Mouse (Mus musculus): ENCODE measurements around the gene Btnl10. TPM values are rescaled to one million over a fixed set of nuclear protein-coding genes. Genes with fewer than 3 reads are reported as not detected.

Gene Btnl10
- polyA plus RNA-seq (2012; rRNA removed; ENCODE audit: low replicate concordance): not detected in 2 replicates

DNA sequence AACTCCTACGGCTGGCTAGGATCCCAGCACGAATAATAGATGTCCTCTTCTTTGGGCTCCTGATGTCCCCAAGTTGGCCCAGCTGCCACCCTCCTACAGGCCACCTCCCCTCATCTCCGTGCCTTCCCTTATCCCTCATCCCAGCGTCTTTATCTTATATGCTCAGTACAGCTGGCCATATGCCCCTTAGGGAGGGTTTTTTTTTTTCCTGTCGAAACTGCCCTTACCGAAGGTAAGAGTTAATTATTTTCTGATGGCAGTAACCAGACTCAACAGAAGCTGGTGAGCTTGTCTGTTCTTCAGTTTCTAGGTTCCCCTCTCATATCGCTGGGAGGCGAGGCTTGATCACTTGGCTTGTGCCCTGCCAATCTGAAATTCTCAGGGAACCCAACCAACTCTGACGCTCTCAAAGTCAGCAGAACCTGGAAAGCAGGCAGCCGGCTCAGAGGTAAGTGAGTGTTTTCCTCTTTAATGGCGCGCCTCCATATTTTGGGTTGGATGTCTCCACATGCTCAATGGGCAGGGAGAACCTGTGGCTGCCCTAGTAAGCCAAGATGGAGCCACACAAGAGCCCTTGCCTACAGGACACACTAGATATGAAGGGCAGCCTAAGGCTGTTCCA, at the start of gene Btnl10:
Btnl10 (plus strand) TSS at position 164 of the 622 bp plus-strand sequence.

DNA sequence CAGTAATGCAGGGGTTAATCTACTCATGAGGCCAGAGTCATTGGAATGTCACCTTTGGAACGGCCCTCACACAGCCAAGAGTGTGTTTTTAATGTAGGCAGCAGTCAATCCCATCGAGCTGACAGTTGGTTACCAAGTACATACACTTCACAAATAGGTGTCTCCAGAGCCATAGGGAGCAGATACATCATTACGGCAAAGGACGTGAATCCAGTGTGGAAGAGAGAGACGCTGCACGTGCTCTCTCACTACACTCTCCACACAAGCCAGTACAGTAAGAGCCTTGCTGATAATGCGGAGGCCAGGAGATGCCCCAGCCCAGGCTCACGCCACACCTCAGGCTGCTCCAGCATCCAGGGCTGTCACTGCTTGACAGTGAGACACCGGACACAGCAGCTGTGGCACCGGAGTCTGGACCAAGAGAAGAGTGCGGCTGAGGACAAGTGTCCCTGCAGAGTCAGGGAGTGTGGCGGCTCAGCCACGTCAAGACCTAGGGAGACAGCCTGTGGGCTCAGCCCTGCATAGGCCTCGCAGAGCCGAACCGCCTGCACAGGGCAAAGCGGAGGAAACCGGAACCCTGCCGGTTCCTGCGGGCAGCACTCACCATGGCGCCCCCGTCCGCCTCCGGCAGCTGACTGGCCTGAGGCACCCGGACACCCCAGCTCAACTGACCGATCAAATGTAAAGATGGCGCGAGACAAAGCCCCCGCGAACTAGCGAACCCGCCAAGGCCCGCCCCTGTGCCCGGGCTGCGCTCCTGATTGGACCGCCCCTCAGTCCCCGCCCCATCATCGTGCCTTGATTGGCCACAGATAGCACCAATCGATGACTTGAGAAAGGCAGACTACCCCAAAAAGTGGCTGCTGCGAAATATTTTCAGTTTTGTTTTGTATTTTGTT, 13.9 kb upstream of the Btnl10 start, which contains the start of gene Zfp39:
Zfp39 (minus strand) TSS at position 715 of the 899 bp plus-strand sequence.

DNA sequence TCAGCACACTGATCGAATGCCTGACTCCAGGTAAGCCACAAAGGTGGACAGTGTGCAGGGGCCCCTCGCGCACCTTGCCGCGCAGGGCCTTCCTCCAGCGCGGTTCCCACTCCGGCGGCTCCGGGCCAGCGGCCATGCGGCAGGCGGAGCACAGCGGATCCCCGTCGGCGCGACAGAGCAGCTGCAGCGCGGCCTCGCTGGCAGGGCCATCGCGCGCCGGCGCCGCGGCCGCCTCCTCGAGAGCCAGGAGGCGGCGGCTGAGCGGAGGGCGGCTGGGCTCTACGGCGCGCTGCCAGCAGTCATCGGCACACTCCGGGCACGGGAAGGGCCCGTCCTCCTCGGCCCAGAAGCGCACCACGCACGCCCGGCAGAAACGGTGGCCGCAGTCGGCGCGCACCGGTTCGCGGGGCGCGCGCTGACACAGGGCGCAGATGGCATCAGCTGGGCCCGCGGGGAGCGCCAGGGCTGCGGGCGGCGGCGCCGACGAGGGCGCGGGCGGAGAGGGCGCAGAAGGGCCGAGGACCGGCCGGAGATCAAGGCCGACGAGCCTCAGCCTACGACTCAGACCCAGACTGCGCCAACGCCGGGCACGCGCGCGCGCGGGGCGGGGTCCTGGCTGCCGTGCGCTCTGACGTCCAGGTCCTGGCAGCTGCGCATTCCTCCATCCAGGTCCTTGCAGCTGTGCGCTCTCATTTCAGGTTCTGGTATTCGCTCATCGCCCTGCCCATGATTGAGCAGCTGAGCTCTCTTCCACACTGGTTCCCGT, 20.8 kb downstream of the Btnl10 start, which contains the start of gene Rnf187:
Rnf187 (minus strand) TSS at position 595 of the 766 bp plus-strand sequence.

GRCm38 (mm10) chr11:58948542-58949479, 31.1 kb downstream of the Btnl10 start, which contains the start of gene Hist3h2ba:
Gene Hist3h2ba, plus strand, starts transcription at chr11:58948920.

DNA sequence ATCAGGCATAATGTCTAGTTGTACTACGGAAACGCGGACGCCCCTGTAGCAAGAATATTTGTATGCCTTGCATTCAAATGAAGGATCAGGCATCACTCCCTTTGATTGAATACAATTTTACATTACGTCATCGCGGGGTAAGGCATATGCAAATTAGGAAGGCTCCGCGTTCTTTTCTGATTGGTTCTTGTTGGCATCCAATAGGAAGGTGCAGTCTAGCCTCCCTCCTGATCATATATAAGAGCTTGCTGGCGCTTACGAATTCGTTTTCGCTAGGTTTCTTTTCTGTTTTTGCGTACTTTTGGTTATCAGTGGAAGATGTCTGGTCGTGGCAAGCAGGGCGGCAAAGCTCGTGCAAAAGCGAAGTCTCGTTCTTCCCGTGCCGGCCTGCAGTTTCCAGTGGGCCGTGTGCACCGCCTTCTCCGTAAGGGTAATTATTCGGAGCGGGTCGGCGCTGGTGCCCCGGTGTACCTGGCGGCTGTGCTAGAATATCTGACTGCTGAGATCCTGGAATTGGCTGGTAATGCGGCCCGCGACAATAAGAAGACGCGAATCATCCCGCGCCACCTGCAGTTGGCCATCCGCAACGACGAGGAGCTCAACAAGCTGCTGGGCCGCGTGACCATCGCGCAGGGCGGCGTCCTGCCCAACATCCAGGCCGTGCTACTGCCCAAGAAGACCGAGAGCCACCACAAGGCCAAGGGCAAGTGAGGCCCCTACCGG, 36.9 kb downstream of the Btnl10 start, which contains the start of the genes Hist3h2a and Trim17:
Hist3h2a (plus strand) TSS at position 266 of the 723 bp plus-strand sequence.
Trim17 (plus strand) TSS at position 266 of the 723 bp plus-strand sequence.

Other genes with a start within 250 kb of the Btnl10 start
- not detected in 2 replicates for gene Olfr320, start 236.8 kb upstream of the Btnl10 start, polyA plus RNA-seq (2012; rRNA removed; ENCODE audit: low replicate concordance)
- gene Olfr319, start 218.7 kb upstream of the Btnl10 start, polyA plus RNA-seq (2012; rRNA removed; ENCODE audit: low replicate concordance): not detected in 2 replicates
- gene Olfr318, start 193.9 kb upstream of the Btnl10 start, polyA plus RNA-seq (2012; rRNA removed; ENCODE audit: low replicate concordance): not detected in 2 replicates
- not detected in 2 replicates for gene Olfr317, start 178.7 kb upstream of the Btnl10 start, polyA plus RNA-seq (2012; rRNA removed; ENCODE audit: low replicate concordance)
- gene Olfr316, start 165.2 kb upstream of the Btnl10 start, polyA plus RNA-seq (2012; rRNA removed; ENCODE audit: low replicate concordance): not detected in 2 replicates
- not detected in 2 replicates for gene Olfr315, start 144.7 kb upstream of the Btnl10 start, polyA plus RNA-seq (2012; rRNA removed; ENCODE audit: low replicate concordance)
- not detected in 2 replicates for gene Olfr314, start 135.0 kb upstream of the Btnl10 start, polyA plus RNA-seq (2012; rRNA removed; ENCODE audit: low replicate concordance)
- 0.37 and 2.4 TPM in 2 replicates for gene Fam183b, start 115.9 kb upstream of the Btnl10 start, polyA plus RNA-seq (2012; rRNA removed; ENCODE audit: low replicate concordance)
- not detected in 2 replicates for gene Olfr313, start 102.9 kb upstream of the Btnl10 start, polyA plus RNA-seq (2012; rRNA removed; ENCODE audit: low replicate concordance)
- gene Olfr312, start 88.7 kb upstream of the Btnl10 start, polyA plus RNA-seq (2012; rRNA removed; ENCODE audit: low replicate concordance): not detected in 2 replicates
- not detected in 2 replicates for gene Olfr311, start 78.7 kb upstream of the Btnl10 start, polyA plus RNA-seq (2012; rRNA removed; ENCODE audit: low replicate concordance)
- 4.3 and 5.5 TPM in 2 replicates for gene Gm12258, start 70.8 kb upstream of the Btnl10 start, polyA plus RNA-seq (2012; rRNA removed; ENCODE audit: low replicate concordance)
- 4.6 and 5.1 TPM in 2 replicates for gene 2810021J22Rik, start 50.7 kb upstream of the Btnl10 start, polyA plus RNA-seq (2012; rRNA removed; ENCODE audit: low replicate concordance)
- gene Zfp39, start 13.7 kb upstream of the Btnl10 start, polyA plus RNA-seq (2012; rRNA removed; ENCODE audit: low replicate concordance): 1.4 and 2.0 TPM in 2 replicates
- 169 and 254 TPM in 2 replicates for gene Rnf187, start 21.0 kb downstream of the Btnl10 start, polyA plus RNA-seq (2012; rRNA removed; ENCODE audit: low replicate concordance)
- 0.99 and 6.7 TPM in 2 replicates for gene Hist3h2ba, start 31.0 kb downstream of the Btnl10 start, polyA plus RNA-seq (2012; rRNA removed; ENCODE audit: low replicate concordance)
- gene Hist3h2a, start 36.8 kb downstream of the Btnl10 start, polyA plus RNA-seq (2012; rRNA removed; ENCODE audit: low replicate concordance): 13.4 and 31.4 TPM in 2 replicates
- 0.36 and 0.82 TPM in 2 replicates for gene Trim17, start 36.8 kb downstream of the Btnl10 start, polyA plus RNA-seq (2012; rRNA removed; ENCODE audit: low replicate concordance)
- 18.3 and 30.5 TPM in 2 replicates for gene Trim11, start 60.2 kb downstream of the Btnl10 start, polyA plus RNA-seq (2012; rRNA removed; ENCODE audit: low replicate concordance)
- gene Obscn, start 218.5 kb downstream of the Btnl10 start, polyA plus RNA-seq (2012; rRNA removed; ENCODE audit: low replicate concordance): 0.06 and 0.53 TPM in 2 replicates
- 6.4 and 6.9 TPM in 2 replicates for gene Iba57, start 245.8 kb downstream of the Btnl10 start, polyA plus RNA-seq (2012; rRNA removed; ENCODE audit: low replicate concordance)

All from subcutaneous adipose tissue, adult 2 months (tissue).